Mouse (Mus musculus): ENCODE measurements at regions not wholly inside any gene's neighbourhood (a gene's known extent, or its start where the extent isn't known, plus 50 kb on each side); places are given as distances from the start of the nearest gene placed in this dataset.

GRCm38 (mm10) chr16:21294677-21295411 is 90.3 kb downstream of the Ephb3 start:
- Histone ChIP-seq H3K9ac (no peak overlapping the region), H3K4me1 (replicated peaks; ENCODE audit: control insufficient read depth, insufficient read depth, low read length) (peaks cover 4% of the 10 kb centered on the region), H3K36me3 (replicated peaks; ENCODE audit: control insufficient read depth, insufficient read depth) (no peaks in the 10 kb centered on the region), H3K27ac (no peak overlapping the region), H3K9me3 (ENCODE audit: control insufficient read depth, low read length) (no peaks in the 10 kb centered on the region), H3K27me3 (ENCODE audit: control insufficient read depth, insufficient read depth, low read length) (peaks cover 5% of the 10 kb centered on the region; the same call in 1 of the 2 replicates), H3K4me3 (replicated peaks; ENCODE audit: low read length) (no peak overlapping the region), H3K4me2 (replicated peaks) (no peak overlapping the region)
- DNase-seq (ENCODE audit: low spot score) = no peak
- no peak for ATAC-seq (ENCODE audit: low FRiP score)
- 40% methylated on average over 9 of the region's 9 CpGs for WGBS

GRCm38 (mm10) chr16:21295956-21296733 is 91.6 kb downstream of the Ephb3 start:
- Histone ChIP-seq H3K4me3 (replicated peaks; ENCODE audit: low read length) (no peak overlapping the region), H3K36me3 (replicated peaks; ENCODE audit: control insufficient read depth, insufficient read depth) (no peaks in the 10 kb centered on the region), H3K4me2 (replicated peaks) (no peak overlapping the region), H3K9ac (no peak overlapping the region), H3K27ac (no peak overlapping the region), H3K9me3 (ENCODE audit: control insufficient read depth, low read length) (no peaks in the 10 kb centered on the region), H3K27me3 (ENCODE audit: control insufficient read depth, insufficient read depth, low read length) (peaks cover 5% of the 10 kb centered on the region; the same call in 1 of the 2 replicates), H3K4me1 (replicated peaks; ENCODE audit: control insufficient read depth, insufficient read depth, low read length) (peaks cover 4% of the 10 kb centered on the region)
- WGBS = 68% methylated on average over 13 of the region's 13 CpGs
- ATAC-seq (ENCODE audit: low FRiP score) = no peak; the same call in 1 of the 2 replicates
- DNase-seq (ENCODE audit: low spot score) = no peak

GRCm38 (mm10) chr16:21296786-21297185 is 92.2 kb downstream of the Ephb3 start:
- Histone ChIP-seq H3K9ac (no peak overlapping the region), H3K4me3 (replicated peaks; ENCODE audit: low read length) (no peak overlapping the region), H3K27ac (no peak overlapping the region), H3K27me3 (ENCODE audit: control insufficient read depth, insufficient read depth, low read length) (peaks cover 5% of the 10 kb centered on the region; the same call in 1 of the 2 replicates), H3K9me3 (ENCODE audit: control insufficient read depth, low read length) (no peaks in the 10 kb centered on the region), H3K4me1 (replicated peaks; ENCODE audit: control insufficient read depth, insufficient read depth, low read length) (peaks cover 4% of the 10 kb centered on the region), H3K36me3 (replicated peaks; ENCODE audit: control insufficient read depth, insufficient read depth) (no peaks in the 10 kb centered on the region), H3K4me2 (replicated peaks) (no peak overlapping the region)
- DNase-seq (ENCODE audit: low spot score) (no peak), ATAC-seq (ENCODE audit: low FRiP score) (no peak)
- WGBS = 75% methylated on average over 3 of the region's 3 CpGs

- Histone ChIP-seq H3K9me3 (ENCODE audit: control insufficient read depth, low read length) (no peaks in the 10 kb centered on the region), H3K4me1 (replicated peaks; ENCODE audit: control insufficient read depth, insufficient read depth, low read length) (peaks cover 4% of the 10 kb centered on the region), H3K4me2 (replicated peaks) (no peak overlapping the region), H3K27ac (no peak overlapping the region), H3K27me3 (ENCODE audit: control insufficient read depth, insufficient read depth, low read length) (peaks cover 5% of the 10 kb centered on the region; the same call in 1 of the 2 replicates), H3K9ac (no peak overlapping the region), H3K4me3 (replicated peaks; ENCODE audit: low read length) (no peak overlapping the region), H3K36me3 (replicated peaks; ENCODE audit: control insufficient read depth, insufficient read depth) (no peaks in the 10 kb centered on the region)
- ATAC-seq (ENCODE audit: low FRiP score) (no peak), DNase-seq (ENCODE audit: low spot score) (no peak)
- WGBS = 68% methylated on average over 7 of the region's 7 CpGs
Measured at GRCm38 (mm10) chr16:21298866-21299265, 94.3 kb downstream of the Ephb3 start.

- WGBS = 84% methylated on average over 3 of the region's 3 CpGs
Measured at GRCm38 (mm10) chr16:21305859-21306258, 101.3 kb downstream of the Ephb3 start.

GRCm38 (mm10) chr16:21308513-21308912 is 104.0 kb downstream of the Ephb3 start:
- WGBS = 69% methylated on average over 8 of the region's 8 CpGs
- Histone ChIP-seq H3K4me2 (replicated peaks) (no peak overlapping the region), H3K27ac (no peak overlapping the region), H3K27me3 (ENCODE audit: control insufficient read depth, insufficient read depth, low read length) (no peaks in the 10 kb centered on the region), H3K36me3 (replicated peaks; ENCODE audit: control insufficient read depth, insufficient read depth) (no peaks in the 10 kb centered on the region), H3K9ac (no peak overlapping the region), H3K4me3 (replicated peaks; ENCODE audit: low read length) (no peak overlapping the region), H3K4me1 (replicated peaks; ENCODE audit: control insufficient read depth, insufficient read depth, low read length) (peaks cover 13% of the 10 kb centered on the region), H3K9me3 (ENCODE audit: control insufficient read depth, low read length) (no peaks in the 10 kb centered on the region)
- ATAC-seq (ENCODE audit: low FRiP score) (no peak), DNase-seq (ENCODE audit: low spot score) (no peak)

More at GRCm38 (mm10) chr16:21305859-21306258, 101.3 kb downstream of the Ephb3 start:
- Histone ChIP-seq H3K4me3 (replicated peaks; ENCODE audit: low read length) (no peak overlapping the region), H3K27me3 (ENCODE audit: control insufficient read depth, insufficient read depth, low read length) (no peaks in the 10 kb centered on the region), H3K27ac (no peak overlapping the region), H3K4me1 (replicated peaks; ENCODE audit: control insufficient read depth, insufficient read depth, low read length) (peaks cover 8% of the 10 kb centered on the region; the same call in 1 of the 2 replicates), H3K9ac (no peak overlapping the region), H3K36me3 (replicated peaks; ENCODE audit: control insufficient read depth, insufficient read depth) (no peaks in the 10 kb centered on the region), H3K9me3 (ENCODE audit: control insufficient read depth, low read length) (no peaks in the 10 kb centered on the region), H3K4me2 (replicated peaks) (no peak overlapping the region)
- DNase-seq (ENCODE audit: low spot score) (no peak), ATAC-seq (ENCODE audit: low FRiP score) (no peak)

GRCm38 (mm10) chr16:21310636-21311615 is 106.4 kb downstream of the Ephb3 start:
- H3K9ac ChIP-seq = peak overlapping the region; percentile 76
- peaks cover 13% of the 10 kb centered on the region for H3K4me1 ChIP-seq (replicated peaks; ENCODE audit: control insufficient read depth, insufficient read depth, low read length)
- peak overlapping the region; percentile 34 for H3K4me3 ChIP-seq (replicated peaks; ENCODE audit: low read length)
- ATAC-seq (ENCODE audit: low FRiP score) (peak; percentile 83), DNase-seq (ENCODE audit: low spot score) (peak; percentile 54)
- no peaks in the 10 kb centered on the region for H3K9me3 ChIP-seq (ENCODE audit: control insufficient read depth, low read length)
- WGBS = 3% methylated on average over 35 of the region's 35 CpGs
- H3K4me2 ChIP-seq (replicated peaks) = peak overlapping the region; percentile 80
- H3K27ac ChIP-seq = peak overlapping the region; percentile 87
- no peaks in the 10 kb centered on the region for H3K27me3 ChIP-seq (ENCODE audit: control insufficient read depth, insufficient read depth, low read length)
- no peaks in the 10 kb centered on the region for H3K36me3 ChIP-seq (replicated peaks; ENCODE audit: control insufficient read depth, insufficient read depth)

- DNase-seq (ENCODE audit: low spot score) = no peak
- H3K9me3 ChIP-seq (ENCODE audit: control insufficient read depth, low read length) = no peaks in the 10 kb centered on the region
- H3K36me3 ChIP-seq (replicated peaks; ENCODE audit: control insufficient read depth, insufficient read depth) = no peaks in the 10 kb centered on the region
- no peak overlapping the region; the same call in 1 of the 2 replicates for H3K27ac ChIP-seq
- ATAC-seq (ENCODE audit: low FRiP score) = no peak
- H3K4me1 ChIP-seq (replicated peaks; ENCODE audit: control insufficient read depth, insufficient read depth, low read length) = peaks cover 13% of the 10 kb centered on the region
- H3K4me3 ChIP-seq (replicated peaks; ENCODE audit: low read length) = no peak overlapping the region
- H3K9ac ChIP-seq = no peak overlapping the region; the same call in 1 of the 2 replicates
- H3K27me3 ChIP-seq (ENCODE audit: control insufficient read depth, insufficient read depth, low read length) = no peaks in the 10 kb centered on the region
- H3K4me2 ChIP-seq (replicated peaks) = no peak overlapping the region
Measured at GRCm38 (mm10) chr16:21311781-21312180, 107.2 kb downstream of the Ephb3 start.

All from hindbrain, embryonic 14.5 days (tissue).